Mouse (Mus musculus) megakaryocyte-erythroid progenitor cell, adult 5-6 weeks (primary cell): ENCODE measurements around the gene Tspan32. TPM values are rescaled to one million over a fixed set of nuclear protein-coding genes. Genes with fewer than 3 reads are reported as not detected.

Experiments
- ATAC-seq: replicated peaks from 2 replicates; pipeline ENCODE4 v1.8.0; 2016; ENCODE audit warnings: mild to moderate bottlenecking, inconsistent platforms; ENCODE audit not compliant: severe bottlenecking, poor library complexity, low FRiP score, low TSS enrichment
- total RNA-seq, 2 experiments: library from RNA; stranded (forward) in 1 of 2; stranded (reverse) in 1 of 2; fragments of 200-1000, 215-1000 nt in 1 of 2; fragments of >200 nt in 1 of 2; fragmentation: Nextera tagmentation in 1 of 2; gene quantifications; 2 replicates each; pipeline ENCODE4 v1.2.3; 2014 to 2017

The Tspan32 gene
- total RNA-seq, 2 experiments from 2014 or later = 94.2 to 191 TPM

DNA sequence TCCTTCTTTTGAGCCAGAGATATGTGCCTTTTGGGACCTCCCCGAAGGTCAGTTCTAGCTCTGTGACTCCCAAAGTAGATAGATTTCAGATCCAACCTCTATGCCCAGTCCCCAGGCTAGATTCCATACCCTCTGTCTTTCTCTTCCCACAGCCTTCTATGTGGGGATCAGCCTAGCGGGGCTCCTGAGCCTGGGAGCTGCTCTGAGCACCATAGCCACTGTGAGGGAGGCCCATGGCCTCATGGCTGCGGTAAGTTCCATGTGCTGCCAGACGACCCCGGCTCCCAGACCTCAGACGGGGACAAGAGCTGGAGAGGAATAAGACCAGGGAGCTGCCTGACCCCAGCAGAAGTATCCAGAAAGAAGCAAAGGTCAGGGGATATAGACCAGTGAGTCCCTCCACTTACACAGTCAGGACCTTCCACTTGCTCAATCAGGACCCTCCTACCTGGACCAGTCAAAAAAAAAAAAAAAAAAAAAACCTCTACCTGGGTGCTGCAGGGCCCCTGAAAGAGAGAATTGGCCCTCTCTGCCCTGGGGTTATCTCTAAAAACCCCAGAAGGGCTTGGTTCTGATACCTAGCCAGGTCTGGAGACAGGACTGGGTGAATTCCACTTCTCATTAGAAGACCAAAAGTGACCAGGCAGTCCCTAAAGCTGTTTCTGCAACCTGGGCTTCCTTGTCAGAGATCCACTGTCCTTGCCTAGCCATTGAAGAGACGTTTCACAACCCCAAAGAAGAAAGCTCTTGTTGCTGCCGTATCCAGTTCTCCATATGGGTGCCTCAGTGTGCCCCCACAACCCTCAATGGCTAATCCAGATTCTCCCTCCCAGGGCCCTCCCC, 2.1 kb downstream of the Tspan32 start:
- ATAC-seq = no peak

DNA sequence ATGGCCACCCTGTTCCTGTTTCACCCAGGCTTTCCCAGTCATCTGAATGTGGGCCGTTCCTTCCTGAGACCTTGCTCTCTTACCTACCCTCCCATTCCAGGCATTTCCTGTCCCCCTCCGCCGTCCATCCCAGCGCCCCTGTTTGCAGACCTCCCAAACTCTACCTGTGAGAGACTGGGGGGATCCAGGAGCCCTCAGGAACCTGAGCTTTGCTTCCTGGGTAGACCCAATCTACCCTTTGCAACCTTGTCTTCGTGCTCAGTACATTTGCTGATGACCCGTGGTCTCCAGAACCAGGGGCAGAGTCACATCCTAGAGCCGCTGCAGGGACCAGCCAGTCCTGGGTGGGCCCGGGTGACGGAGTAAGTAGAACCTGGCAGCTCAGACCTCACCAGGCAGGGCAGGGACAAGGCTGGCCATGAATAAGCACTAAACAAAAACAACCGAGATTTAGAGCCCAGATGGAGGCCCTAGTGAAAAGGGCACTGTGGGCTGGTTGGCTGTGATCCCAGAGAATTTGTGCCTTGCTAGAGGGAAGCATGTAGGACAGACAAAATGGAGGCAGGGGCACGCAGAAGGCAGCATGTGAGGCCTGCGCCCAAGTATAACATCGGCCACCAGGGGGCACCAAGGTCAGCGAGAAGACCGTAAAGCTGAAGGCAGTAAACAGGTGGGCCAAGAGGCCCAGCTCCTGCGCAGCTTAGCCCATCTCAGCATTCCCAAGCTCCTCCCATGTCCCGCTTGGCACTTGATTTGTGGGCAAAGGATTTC, 2.9 kb downstream of the Tspan32 start:
- peak; percentile 29 for ATAC-seq

DNA sequence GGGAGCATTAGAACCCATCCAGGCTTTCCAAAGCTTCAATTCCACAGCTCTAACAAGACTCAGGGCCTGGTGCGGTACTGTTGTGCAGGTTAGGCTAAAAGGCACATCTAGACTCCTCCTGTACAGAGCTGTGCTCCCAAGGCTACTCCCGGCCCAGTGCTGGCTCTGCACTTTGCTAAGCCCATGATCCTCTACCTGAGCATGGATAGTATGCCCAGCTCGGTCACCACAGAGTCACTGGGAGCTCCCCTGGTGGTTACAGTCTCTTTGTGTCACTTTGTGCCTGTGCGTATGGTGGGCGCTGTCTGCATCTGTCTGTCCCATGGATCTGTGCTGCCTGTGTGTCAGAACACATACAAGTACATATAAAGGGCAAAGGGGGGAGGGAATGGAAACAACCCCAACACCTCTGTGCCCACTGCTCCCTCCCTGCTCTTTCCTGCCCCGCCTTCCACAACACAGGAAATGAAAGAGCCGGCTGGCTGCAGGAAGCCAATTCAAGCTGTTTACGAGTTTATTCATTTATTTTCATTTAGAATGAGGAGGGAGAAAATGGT, 3.6 kb downstream of the Tspan32 start:
- ATAC-seq = no peak

DNA sequence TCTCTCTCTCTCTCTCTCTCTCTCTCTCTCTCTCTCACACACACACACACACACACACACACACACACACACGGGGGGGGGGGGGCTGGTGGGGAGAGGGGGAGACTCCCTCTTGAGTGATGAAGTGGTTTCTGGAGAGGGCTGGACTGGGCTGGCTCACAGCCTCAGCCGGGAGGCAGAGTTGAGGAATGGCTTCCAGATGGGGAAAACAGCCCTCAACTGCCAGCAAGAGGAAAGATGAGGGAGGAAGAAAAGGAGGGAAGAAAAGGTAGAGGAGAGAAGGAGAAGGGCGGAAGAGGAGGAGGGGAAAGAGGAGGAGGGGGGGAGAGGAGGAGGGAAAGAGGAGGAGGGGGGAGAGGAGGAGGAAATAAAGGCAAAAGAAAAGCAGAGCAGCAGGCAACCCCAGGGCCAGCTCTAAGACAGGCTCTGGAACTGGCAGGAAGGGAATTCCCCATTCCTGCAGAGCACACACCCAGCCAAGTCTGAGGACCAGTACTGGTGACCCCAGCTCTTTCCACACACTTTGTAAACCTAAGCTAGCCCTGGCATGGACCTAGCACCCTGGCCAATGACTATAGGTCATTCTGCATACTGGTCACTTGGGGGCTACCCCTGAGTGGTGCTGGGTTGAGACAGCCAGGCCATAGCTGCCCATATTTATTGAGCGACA, 4.3 kb downstream of the Tspan32 start:
- no peak for ATAC-seq

- ATAC-seq = no peak
Observed at GRCm38 (mm10) chr7:143009996-143010395, 5.2 kb downstream of the Tspan32 start.

GRCm38 (mm10) chr7:143011226-143011625, 6.4 kb downstream of the Tspan32 start:
- no peak for ATAC-seq

GRCm38 (mm10) chr7:143012230-143012875, 7.5 kb downstream of the Tspan32 start:
- ATAC-seq = no peak

DNA sequence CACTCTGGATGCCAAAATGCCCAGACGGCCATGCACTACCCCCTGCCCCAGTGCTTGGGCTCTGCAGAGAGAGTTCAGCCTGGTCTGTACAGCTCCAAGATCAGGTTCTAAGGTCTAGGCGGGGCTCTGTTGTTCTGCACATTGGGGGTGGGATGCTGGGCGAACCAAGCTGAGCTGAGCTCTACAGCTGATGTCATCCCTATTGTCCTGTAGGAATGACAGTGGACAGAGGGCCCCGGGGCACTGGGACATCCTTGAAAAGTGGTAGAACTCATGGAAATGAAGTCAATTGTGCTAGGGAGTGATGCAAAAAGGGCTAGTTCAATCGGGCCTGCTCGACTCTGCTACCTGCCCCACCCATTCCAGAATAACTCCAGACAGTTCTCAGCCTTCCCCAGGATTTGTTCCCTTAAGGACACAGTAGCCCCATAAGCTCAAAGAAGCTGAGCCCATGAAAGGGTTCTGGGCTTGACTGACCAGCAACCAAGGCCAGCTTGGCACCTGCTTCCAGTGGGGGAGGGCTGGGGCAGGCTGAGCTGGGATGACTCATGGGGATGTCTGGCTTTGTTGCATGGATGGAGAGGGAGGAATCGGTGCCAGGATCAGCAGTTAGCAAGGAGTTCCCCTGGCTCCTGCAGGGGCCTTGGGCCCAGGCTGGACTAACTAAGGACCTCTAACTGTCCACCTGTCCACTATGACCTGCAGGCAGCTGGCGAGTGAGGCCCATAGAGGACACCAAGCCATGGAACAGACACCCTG, 8.8 kb downstream of the Tspan32 start:
- ATAC-seq = no peak

- no peak for ATAC-seq
Observed at GRCm38 (mm10) chr7:143014862-143015659, 10.2 kb downstream of the Tspan32 start.

- ATAC-seq = peak; percentile 57
Observed at GRCm38 (mm10) chr7:143015755-143016423, 11.0 kb downstream of the Tspan32 start.

- no peak for ATAC-seq
Observed at GRCm38 (mm10) chr7:143016424-143017142, 11.7 kb downstream of the Tspan32 start.

- no peak for ATAC-seq
Observed at GRCm38 (mm10) chr7:143017181-143017580, 12.3 kb downstream of the Tspan32 start.

- ATAC-seq = no peak
Observed at GRCm38 (mm10) chr7:143020040-143020439, 15.2 kb downstream of the Tspan32 start.

GRCm38 (mm10) chr7:143020764-143021163, 15.9 kb downstream of the Tspan32 start:
- no peak for ATAC-seq

GRCm38 (mm10) chr7:143021356-143022164, 16.7 kb downstream of the Tspan32 start:
- peak; percentile 74 for ATAC-seq

GRCm38 (mm10) chr7:143023499-143023898, 18.7 kb downstream of the Tspan32 start:
- ATAC-seq = no peak
